Mouse (Mus musculus): ENCODE measurements around the gene Nfic. TPM values are rescaled to one million over a fixed set of nuclear protein-coding genes. Genes with fewer than 3 reads are reported as not detected.

Nfic gene
- polyA plus RNA-seq, 1 experiment = 31.8 TPM

DNA sequence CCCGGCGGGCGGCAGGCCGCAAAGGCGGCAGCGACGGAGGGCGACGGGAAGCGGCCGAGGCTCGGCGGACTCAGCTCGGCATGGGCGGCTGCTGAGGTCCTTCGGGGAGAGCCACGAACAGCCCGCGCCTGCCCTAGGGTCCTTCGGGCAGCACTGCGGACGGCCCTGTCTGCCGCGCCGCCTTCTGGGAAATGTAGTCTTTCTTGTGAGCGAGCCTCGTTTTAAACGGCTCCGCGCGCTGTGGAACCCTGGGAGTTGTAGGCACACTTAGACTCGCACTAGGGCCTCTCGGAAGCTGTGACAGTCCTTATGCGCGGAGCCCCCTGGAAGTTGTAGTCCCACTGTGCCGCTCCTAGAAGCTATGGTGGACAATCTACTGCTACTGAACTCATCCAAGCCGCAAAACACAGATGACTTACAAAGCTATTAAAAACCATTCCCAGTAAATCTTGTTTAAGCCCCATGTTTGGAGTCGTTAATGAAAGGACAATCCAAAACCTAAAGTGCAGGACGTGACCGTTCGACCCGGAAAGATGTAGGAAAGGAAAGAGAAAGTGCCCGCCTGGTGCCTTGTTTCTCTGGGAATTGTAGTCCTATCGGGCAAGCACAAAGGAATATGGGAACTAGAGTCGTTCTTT lies 40.9 kb upstream of the Nfic start, which contains the start of gene Ncln:
Gene Ncln, minus strand, starts transcription at position 129 of the 638 bp plus-strand sequence.
- peak within 1 kb of the TSS; percentile 94 for H3K4me3 ChIP-seq (ENCODE audit: insufficient read depth, low read length)
- no peak for TF ChIP-seq POLR2A (IDR thresholded peaks at IDR 0.05; ENCODE audit: borderline replicate concordance, low read depth, low read length)
- TF ChIP-seq CTCF (IDR thresholded peaks at IDR 0.05; ENCODE audit: low read depth, low read length) = no peak
- H3K4me1 ChIP-seq (ENCODE audit: control insufficient read depth, insufficient read depth, low read length) = peaks cover 16% of the 10 kb centered on the region
- peak within 1 kb of the TSS; percentile 81 for H3K27ac ChIP-seq (ENCODE audit: insufficient read depth, low read depth, low read length)

DNA sequence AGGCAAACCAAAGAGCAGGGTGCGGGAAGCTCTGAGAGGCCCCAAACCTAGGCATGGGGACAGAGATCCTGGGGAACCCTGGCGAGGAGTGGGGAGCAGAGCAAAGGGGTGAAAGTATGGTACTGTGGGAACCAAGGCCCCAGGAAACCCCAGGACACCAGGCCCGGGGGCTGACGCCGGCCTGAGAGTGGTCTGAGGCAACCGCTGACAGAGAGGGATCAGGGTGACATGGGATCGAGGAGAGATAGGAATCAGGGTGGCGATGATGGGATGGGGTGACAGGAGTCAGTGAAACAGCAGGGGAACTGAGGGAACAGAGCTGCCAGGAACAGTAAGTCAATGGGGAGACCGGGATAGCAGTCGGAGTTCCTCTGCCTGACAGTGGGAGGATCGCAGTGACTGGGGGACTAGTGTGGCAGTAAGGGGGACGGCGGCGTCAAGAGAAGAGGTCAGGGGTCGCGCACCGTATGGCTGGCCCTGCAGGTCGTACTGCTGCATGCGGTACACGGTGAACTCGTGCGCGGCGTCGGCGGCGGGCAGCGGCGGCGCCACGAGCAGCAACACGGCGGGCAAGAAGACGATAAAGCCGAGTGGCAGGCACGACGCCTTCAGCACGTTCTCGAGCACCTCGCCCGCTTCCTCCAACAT lies 40.3 kb upstream of the Nfic start:
- Histone ChIP-seq H3K4me3 (ENCODE audit: insufficient read depth, low read length) (peak overlapping the region; percentile 94), H3K27ac (ENCODE audit: insufficient read depth, low read depth, low read length) (peak overlapping the region; percentile 43), H3K4me1 (ENCODE audit: control insufficient read depth, insufficient read depth, low read length) (peaks cover 16% of the 10 kb centered on the region)
- TF ChIP-seq POLR2A (IDR thresholded peaks at IDR 0.05; ENCODE audit: borderline replicate concordance, low read depth, low read length) (no peak), CTCF (IDR thresholded peaks at IDR 0.05; ENCODE audit: low read depth, low read length) (no peak)

DNA sequence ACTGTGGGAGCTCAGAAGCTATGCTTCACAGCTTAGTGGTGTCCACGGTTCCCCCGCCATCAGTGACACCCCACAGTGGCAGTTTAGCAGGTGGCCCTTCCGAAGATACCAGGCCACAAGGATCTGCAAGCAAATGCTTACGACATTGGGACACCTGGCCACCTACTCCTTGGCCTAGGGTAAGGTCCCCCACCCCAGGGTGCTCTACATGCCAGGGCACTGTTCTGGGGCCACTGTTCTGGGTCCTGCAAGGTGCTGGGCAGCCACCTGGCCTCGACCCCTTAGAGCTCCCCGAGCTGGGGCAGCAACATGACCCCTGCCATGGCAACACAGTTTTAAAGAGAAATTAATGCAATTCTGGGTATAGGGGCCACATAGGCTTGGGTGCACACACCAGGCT lies 39.7 kb upstream of the Nfic start:
- Histone ChIP-seq H3K4me1 (ENCODE audit: control insufficient read depth, insufficient read depth, low read length) (peaks cover 16% of the 10 kb centered on the region), H3K27ac (ENCODE audit: insufficient read depth, low read depth, low read length) (no peak overlapping the region), H3K4me3 (ENCODE audit: insufficient read depth, low read length) (peak overlapping the region; percentile 94)
- TF ChIP-seq CTCF (IDR thresholded peaks at IDR 0.05; ENCODE audit: low read depth, low read length) (no peak), POLR2A (IDR thresholded peaks at IDR 0.05; ENCODE audit: borderline replicate concordance, low read depth, low read length) (no peak)

- TF ChIP-seq CTCF (IDR thresholded peaks at IDR 0.05; ENCODE audit: low read depth, low read length) (no peak), POLR2A (IDR thresholded peaks at IDR 0.05; ENCODE audit: borderline replicate concordance, low read depth, low read length) (no peak)
- peaks cover 16% of the 10 kb centered on the region for H3K4me1 ChIP-seq (ENCODE audit: control insufficient read depth, insufficient read depth, low read length)
- H3K4me3 ChIP-seq (ENCODE audit: insufficient read depth, low read length) = peak overlapping the region; percentile 94
- H3K27ac ChIP-seq (ENCODE audit: insufficient read depth, low read depth, low read length) = no peak overlapping the region
Observed at GRCm38 (mm10) chr10:81494260-81495041, 39.0 kb upstream of the Nfic start.

GRCm38 (mm10) chr10:81493601-81494220 lies 38.3 kb upstream of the Nfic start:
- Histone ChIP-seq H3K4me1 (ENCODE audit: control insufficient read depth, insufficient read depth, low read length) (peaks cover 16% of the 10 kb centered on the region), H3K4me3 (ENCODE audit: insufficient read depth, low read length) (no peak overlapping the region)
- no peak; the same call in 1 of the 2 replicates for TF ChIP-seq CTCF (IDR thresholded peaks at IDR 0.05; ENCODE audit: low read depth, low read length)
- no peak for TF ChIP-seq POLR2A (IDR thresholded peaks at IDR 0.05; ENCODE audit: borderline replicate concordance, low read depth, low read length)

GRCm38 (mm10) chr10:81492606-81493240 lies 37.3 kb upstream of the Nfic start:
- peaks cover 10% of the 10 kb centered on the region for H3K4me1 ChIP-seq (ENCODE audit: control insufficient read depth, insufficient read depth, low read length)
- no peak overlapping the region for H3K27ac ChIP-seq (ENCODE audit: insufficient read depth, low read depth, low read length)
- no peak overlapping the region for H3K4me3 ChIP-seq (ENCODE audit: insufficient read depth, low read length)
- no peak for TF ChIP-seq CTCF (IDR thresholded peaks at IDR 0.05; ENCODE audit: low read depth, low read length)
- TF ChIP-seq POLR2A (IDR thresholded peaks at IDR 0.05; ENCODE audit: borderline replicate concordance, low read depth, low read length) = no peak

More at GRCm38 (mm10) chr10:81493601-81494220, 38.3 kb upstream of the Nfic start:
- no peak overlapping the region for H3K27ac ChIP-seq (ENCODE audit: insufficient read depth, low read depth, low read length)

DNA sequence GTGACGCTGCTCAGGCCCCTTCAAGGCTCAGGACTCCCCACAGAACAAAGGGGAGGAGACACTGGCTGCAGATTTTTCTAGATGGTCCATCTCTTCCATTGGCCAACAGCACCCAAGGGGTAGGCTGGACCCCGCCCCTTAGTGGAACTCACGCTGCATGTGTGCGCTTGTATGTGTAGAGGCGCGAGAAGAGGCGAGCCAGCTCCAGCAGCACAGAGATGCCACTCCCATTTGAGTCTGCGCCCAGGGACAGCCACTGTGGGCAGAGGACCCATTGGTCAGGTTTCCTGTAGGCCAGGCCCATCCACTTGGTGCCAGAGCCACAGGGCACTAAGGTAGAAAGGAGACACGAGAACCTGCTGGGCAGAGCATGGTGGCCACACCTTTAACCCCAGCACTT lies 35.6 kb upstream of the Nfic start:
- H3K4me1 ChIP-seq (ENCODE audit: control insufficient read depth, insufficient read depth, low read length) = peaks cover 5% of the 10 kb centered on the region
- no peak overlapping the region for H3K4me3 ChIP-seq (ENCODE audit: insufficient read depth, low read length)
- H3K27ac ChIP-seq (ENCODE audit: insufficient read depth, low read depth, low read length) = no peak overlapping the region
- no peak for TF ChIP-seq POLR2A (IDR thresholded peaks at IDR 0.05; ENCODE audit: borderline replicate concordance, low read depth, low read length)
- TF ChIP-seq CTCF (IDR thresholded peaks at IDR 0.05; ENCODE audit: low read depth, low read length) = no peak

DNA sequence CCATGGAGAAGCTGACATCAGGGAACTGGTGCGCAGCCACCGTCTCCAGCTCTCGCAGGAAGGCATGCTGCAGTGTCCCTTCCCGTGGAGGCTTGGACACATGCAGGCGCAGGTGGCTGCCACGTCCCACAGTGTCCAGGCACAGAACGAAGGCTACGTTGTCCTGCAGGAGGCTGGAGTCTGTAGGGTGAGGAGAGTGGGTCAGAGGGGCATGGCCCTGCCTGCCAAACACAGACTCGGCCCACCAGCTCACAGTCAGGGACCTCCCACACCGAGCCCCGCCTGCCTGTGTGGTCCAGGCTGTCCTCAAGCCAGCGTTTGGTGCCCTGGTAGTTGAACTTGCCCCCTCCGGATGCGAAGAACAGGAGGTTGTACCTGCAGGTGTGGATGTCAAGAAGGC lies 34.5 kb upstream of the Nfic start:
- no peak overlapping the region for H3K27ac ChIP-seq (ENCODE audit: insufficient read depth, low read depth, low read length)
- TF ChIP-seq CTCF (IDR thresholded peaks at IDR 0.05; ENCODE audit: low read depth, low read length) (no peak), POLR2A (IDR thresholded peaks at IDR 0.05; ENCODE audit: borderline replicate concordance, low read depth, low read length) (no peak)
- H3K4me1 ChIP-seq (ENCODE audit: control insufficient read depth, insufficient read depth, low read length) = peaks cover 5% of the 10 kb centered on the region
- no peak overlapping the region for H3K4me3 ChIP-seq (ENCODE audit: insufficient read depth, low read length)

DNA sequence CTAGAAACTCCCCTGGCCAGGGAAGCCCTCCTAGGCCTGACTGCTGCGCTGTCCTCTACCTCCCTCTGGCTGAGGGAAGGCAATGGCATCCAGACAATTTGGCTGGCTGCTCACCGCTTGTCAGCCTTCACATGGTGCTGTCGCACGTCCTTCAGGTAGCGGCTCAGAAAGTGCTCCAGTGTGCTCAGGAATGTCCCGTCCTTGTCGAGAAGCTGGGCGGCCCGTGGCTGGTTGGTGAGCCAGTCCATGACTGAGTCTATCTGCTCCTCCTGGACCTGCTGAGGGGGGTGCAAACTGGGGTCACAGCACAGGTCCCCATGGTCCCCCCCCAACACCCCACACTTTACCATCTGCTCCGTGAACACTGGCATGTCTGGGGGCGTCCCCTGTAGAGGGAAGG lies 32.6 kb upstream of the Nfic start:
- Histone ChIP-seq H3K4me3 (ENCODE audit: insufficient read depth, low read length) (no peak overlapping the region), H3K27ac (ENCODE audit: insufficient read depth, low read depth, low read length) (no peak overlapping the region), H3K4me1 (ENCODE audit: control insufficient read depth, insufficient read depth, low read length) (no peaks in the 10 kb centered on the region)
- TF ChIP-seq CTCF (IDR thresholded peaks at IDR 0.05; ENCODE audit: low read depth, low read length) (no peak), POLR2A (IDR thresholded peaks at IDR 0.05; ENCODE audit: borderline replicate concordance, low read depth, low read length) (no peak)
